Mouse (Mus musculus) midbrain, postnatal 0 days (tissue): Measurements from ENCODE around the gene Tubb4a. TPM values are rescaled to one million over a fixed set of nuclear protein-coding genes. Genes with fewer than 3 reads are reported as not detected.

Source experiments
- ATAC-seq: fragments of 200-750 bp; cut with Nextera tagmentation; 2 replicates; pipeline ENCODE4 v1.8.0; 2017; ENCODE audit warnings: moderate number of reproducible peaks, mild to moderate bottlenecking, moderate TSS enrichment, moderate library complexity; ENCODE audit not compliant: low FRiP score
- DNase-seq: peaks from one replicate; pipeline ENCODE4 v3.0.0-alpha.2; 2015; ENCODE audit warnings: low spot score
- H3K27ac ChIP-seq: fragments of 300-500 bp; sonication (generic); 2 replicates; pipeline ENCODE4 v1.5.1; 2014; ENCODE audit warnings: low read depth, mild to moderate bottlenecking, low read length, mixed read lengths
- H3K27me3 ChIP-seq: fragments of 300-500 bp; sonication (generic); 2 replicates; pipeline ENCODE4 v1.6.1; 2014; ENCODE audit warnings: low read length, control low read depth, mixed read lengths; ENCODE audit not compliant: insufficient read depth
- H3K36me3 ChIP-seq: fragments of 300-500 bp; sonication (generic); 2 replicates; pipeline ENCODE4 v1.6.1; 2014; ENCODE audit warnings: low read length, control low read depth, mixed read lengths; ENCODE audit not compliant: insufficient read depth
- H3K4me1 ChIP-seq: fragments of 300-500 bp; sonication (generic); 2 replicates; pipeline ENCODE4 v1.6.1; 2014; ENCODE audit warnings: mild to moderate bottlenecking, control low read depth, antibody characterized with exemption, low read length, mixed read lengths; ENCODE audit not compliant: insufficient read depth
- H3K4me2 ChIP-seq: fragments of 300-500 bp; sonication (generic); 2 replicates; pipeline ENCODE4 v1.6.1; 2014; ENCODE audit warnings: low read depth, mild to moderate bottlenecking, low read length, mixed read lengths; ENCODE audit not compliant: poor library complexity, severe bottlenecking
- H3K4me3 ChIP-seq: fragments of 300-500 bp; sonication (generic); 2 replicates; pipeline ENCODE4 v1.5.1; 2014; ENCODE audit warnings: low read depth, mild to moderate bottlenecking, low read length, moderate library complexity
- H3K9ac ChIP-seq: fragments of 300-500 bp; sonication (generic); replicated peaks from 2 replicates; pipeline ENCODE4 v1.6.1; 2014; ENCODE audit warnings: mild to moderate bottlenecking, low read length, moderate library complexity, mixed read lengths; ENCODE audit not compliant: poor library complexity, severe bottlenecking
- H3K9me3 ChIP-seq: fragments of 300-500 bp; sonication (generic); 2 replicates; pipeline ENCODE4 v1.6.1; 2016; ENCODE audit warnings: low read length, control low read depth
- CTCF ChIP-seq: IDR thresholded peaks from 2 replicates; pipeline ENCODE4 v1.5.1; 2016; ENCODE audit warnings: antibody characterized with exemption, mild to moderate bottlenecking
- WGBS: fragments of 180-500 bp; shearing (Covaris S2); extraction: QIAGEN DNeasy Blood & Tissue Kit; methylation state at CpG from one replicate; pipeline ENCODE4 v1.1.7; 2014; 5-methylcytosine and 5-hydroxymethylcytosine counted together
- polyA plus RNA-seq: library from polyadenylated mRNA; unstranded; fragments of >200 nt; fragmentation: Nextera tagmentation; extraction: Ambion mirVana; gene quantifications from 2 replicates; pipeline ENCODE4 v1.2.1, GENCODE M21; 2015
- total RNA-seq: library from RNA; depleted of rRNA; stranded (reverse); fragments of >200 nt; gene quantifications from 2 replicates; pipeline ENCODE4 v1.2.3, GENCODE M21; 2014

Tubb4a gene
- total and polyA plus RNA-seq, 2 experiments from 2014 or later, result 206 to 408 TPM

GRCm38 (mm10) chr17:57095855-57096622, 8.5 kb upstream of the Tubb4a start:
- H3K27me3 ChIP-seq, result no peaks in the 10 kb centered on the region
- H3K4me1 ChIP-seq, result no peaks in the 10 kb centered on the region; the same call in 1 of the 2 replicates
- H3K36me3 ChIP-seq, result no peaks in the 10 kb centered on the region
- WGBS, result 2% methylated on average over 18 of the region's 19 CpGs
- no peak for TF ChIP-seq CTCF
- H3K4me3 ChIP-seq, result peak overlapping the region; percentile 15
- no peaks in the 10 kb centered on the region for H3K9me3 ChIP-seq
- H3K27ac ChIP-seq, result no peak overlapping the region
- DNase-seq, result peak; percentile 68
- ATAC-seq, result peak; percentile 61
- H3K4me2 ChIP-seq, result peak overlapping the region; percentile 48
- no peak overlapping the region; the same call in 1 of the 2 replicates for H3K9ac ChIP-seq

GRCm38 (mm10) chr17:57094222-57094621, 6.6 kb upstream of the Tubb4a start:
- H3K4me3 ChIP-seq, result no peak overlapping the region
- no peak overlapping the region for H3K9ac ChIP-seq
- H3K36me3 ChIP-seq, result no peaks in the 10 kb centered on the region
- H3K4me1 ChIP-seq, result no peaks in the 10 kb centered on the region; the same call in 1 of the 2 replicates
- no peak for TF ChIP-seq CTCF
- ATAC-seq (no peak), DNase-seq (no peak)
- H3K27me3 ChIP-seq, result no peaks in the 10 kb centered on the region
- WGBS, result 97% methylated on average over 3 of the region's 3 CpGs
- H3K9me3 ChIP-seq, result no peaks in the 10 kb centered on the region
- no peak overlapping the region for H3K27ac ChIP-seq
- no peak overlapping the region for H3K4me2 ChIP-seq

GRCm38 (mm10) chr17:57085970-57086757, 1.4 kb downstream of the Tubb4a start:
- peaks cover 10% of the 10 kb centered on the region for H3K4me1 ChIP-seq
- ATAC-seq (no peak), DNase-seq (no peak)
- 85% methylated on average over 11 of the region's 11 CpGs for WGBS
- peak overlapping the region; percentile 85 for H3K4me2 ChIP-seq
- H3K9me3 ChIP-seq, result no peaks in the 10 kb centered on the region
- H3K9ac ChIP-seq, result no peak overlapping the region
- no peaks in the 10 kb centered on the region for H3K27me3 ChIP-seq
- H3K36me3 ChIP-seq, result peaks cover 17% of the 10 kb centered on the region
- no peak overlapping the region for H3K27ac ChIP-seq
- TF ChIP-seq CTCF, result no peak
- peak overlapping the region; percentile 64 for H3K4me3 ChIP-seq

- DNase-seq (no peak), ATAC-seq (no peak)
- H3K4me1 ChIP-seq, result peaks cover 10% of the 10 kb centered on the region
- no peaks in the 10 kb centered on the region for H3K9me3 ChIP-seq
- WGBS, result 98% methylated on average over 5 of the region's 5 CpGs
- H3K27me3 ChIP-seq, result no peaks in the 10 kb centered on the region
- no peak for TF ChIP-seq CTCF
- H3K9ac ChIP-seq, result no peak overlapping the region
- no peak overlapping the region for H3K4me2 ChIP-seq
- peaks cover 33% of the 10 kb centered on the region for H3K36me3 ChIP-seq
- no peak overlapping the region for H3K4me3 ChIP-seq
- H3K27ac ChIP-seq, result no peak overlapping the region
These were observed 5.1 kb downstream of the Tubb4a start for GRCm38 (mm10) chr17:57082481-57082880.

- Histone ChIP-seq H3K4me3 (no peak overlapping the region), H3K9ac (no peak overlapping the region), H3K36me3 (peaks cover 33% of the 10 kb centered on the region), H3K9me3 (no peaks in the 10 kb centered on the region), H3K27ac (no peak overlapping the region), H3K27me3 (no peaks in the 10 kb centered on the region), H3K4me2 (no peak overlapping the region), H3K4me1 (peaks cover 10% of the 10 kb centered on the region)
- ATAC-seq (no peak), DNase-seq (no peak)
- TF ChIP-seq CTCF, result no peak
- 95% methylated on average over 31 of the region's 31 CpGs for WGBS
These were observed 6.2 kb downstream of the Tubb4a start for GRCm38 (mm10) chr17:57081234-57081842.
